Mouse (Mus musculus) liver, adult 2 months (tissue): ENCODE results near the gene Ppih. TPM values are rescaled to one million over a fixed set of nuclear protein-coding genes. Genes with fewer than 3 reads are reported as not detected.

Experiments used
- DNase-seq: peaks from one replicate; pipeline ENCODE4 v3.0.0-alpha.2; 2011; ENCODE audit warnings: low read depth, low spot score; ENCODE audit errors: extremely low read depth
- H3K27ac ChIP-seq: fragments of 200-500 bp; replicated peaks from 2 replicates; pipeline ENCODE4 v1.5.1; 2012; ENCODE audit warnings: low read depth, mild to moderate bottlenecking, control low read depth, inconsistent platforms, low read length; ENCODE audit not compliant: insufficient read depth
- H3K27me3 ChIP-seq: fragments of 200-500 bp; 2 replicates; pipeline ENCODE4 v1.6.1; 2012; ENCODE audit warnings: mild to moderate bottlenecking, moderate library complexity, low read length, inconsistent platforms; ENCODE audit not compliant: control insufficient read depth, insufficient read depth
- H3K36me3 ChIP-seq: fragments of 200-500 bp; 2 replicates; pipeline ENCODE4 v1.6.1; 2012; ENCODE audit warnings: low read length, inconsistent platforms; ENCODE audit not compliant: control insufficient read depth, insufficient read depth
- H3K4me1 ChIP-seq: fragments of 200-500 bp; 2 replicates; pipeline ENCODE4 v1.6.1; 2011; ENCODE audit warnings: low read length; ENCODE audit not compliant: control insufficient read depth, insufficient read depth
- H3K4me3 ChIP-seq: fragments of 200-500 bp; 2 replicates; pipeline ENCODE4 v1.5.1; 2011; ENCODE audit warnings: low read depth, mild to moderate bottlenecking, control low read depth, low read length, moderate library complexity; ENCODE audit not compliant: insufficient read depth
- H3K79me2 ChIP-seq: fragments of 200-500 bp; 2 replicates; pipeline ENCODE4 v1.6.1; 2012; ENCODE audit warnings: inconsistent platforms, mild to moderate bottlenecking, low read length, moderate library complexity; ENCODE audit not compliant: control insufficient read depth, insufficient read depth
- H3K9ac ChIP-seq: fragments of 200-500 bp; 2 replicates; pipeline ENCODE4 v1.6.1; 2012; ENCODE audit warnings: low read depth, mild to moderate bottlenecking, control low read depth, inconsistent platforms, low read length
- CTCF ChIP-seq: fragments of 200-500 bp; IDR thresholded peaks from 2 replicates; pipeline ENCODE4 v1.5.1; 2011; ENCODE audit warnings: low read depth, low read length, control low read depth
- POLR2A ChIP-seq: fragments of 200-500 bp; IDR thresholded peaks from 2 replicates; pipeline ENCODE4 v1.6.1; 2011; ENCODE audit warnings: low read length, control low read depth; ENCODE audit not compliant: insufficient read depth; ENCODE audit errors: extremely low read depth
- WGBS: fragments of 180-500 bp; shearing (Covaris S2); methylation state at CpG from one replicate; pipeline ENCODE4 v1.1.7; 2018; 5-methylcytosine and 5-hydroxymethylcytosine counted together
- polyA plus RNA-seq: library from polyadenylated mRNA; depleted of rRNA; stranded (reverse); fragments of >200 nt; gene quantifications from 2 replicates; pipeline ENCODE4 v1.2.3, GENCODE M21; 2012; rRNA removed
- total RNA-seq: library from RNA; depleted of rRNA; stranded (reverse); fragments of >200 nt; gene quantifications from 2 replicates; pipeline ENCODE4 v1.2.3, GENCODE M21; 2014; rRNA removed

Ppih gene
- total and polyA plus RNA-seq, 2 experiments = 4.1 to 15.4 TPM

DNA sequence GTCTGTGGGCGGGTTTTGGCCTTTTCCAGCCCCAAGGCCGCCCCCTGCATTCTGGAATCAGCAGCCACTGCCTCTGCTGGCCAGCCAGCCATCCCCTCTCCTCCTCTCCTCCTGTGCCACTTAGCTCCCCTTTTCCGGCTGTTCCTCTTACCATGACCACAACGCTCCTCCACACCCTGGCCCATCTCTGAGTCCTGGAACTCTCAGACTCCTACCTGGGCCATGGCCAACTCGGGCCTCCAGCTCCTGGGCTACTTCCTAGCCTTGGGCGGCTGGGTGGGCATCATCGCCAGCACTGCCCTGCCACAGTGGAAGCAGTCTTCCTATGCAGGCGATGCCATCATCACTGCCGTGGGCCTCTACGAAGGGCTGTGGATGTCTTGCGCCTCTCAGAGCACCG is 65.0 kb downstream of the Ppih start, which contains the start of gene Cldn19:
Gene Cldn19, plus strand, starts transcription at position 64 of the 400 bp plus-strand sequence.
- no peaks in the 10 kb centered on the region for H3K27me3 ChIP-seq
- peaks cover 3% of the 10 kb centered on the region; the same call in 1 of the 2 replicates for H3K4me1 ChIP-seq
- H3K27ac ChIP-seq = no peak within 1 kb of the TSS
- 92% methylated on average over 12 of the region's 12 CpGs for WGBS
- no peaks in the 10 kb centered on the region for H3K36me3 ChIP-seq
- H3K4me3 ChIP-seq = no peak within 1 kb of the TSS
- no peaks in the 10 kb centered on the region for H3K79me2 ChIP-seq
- no peak for DNase-seq
- no peak for TF ChIP-seq POLR2A
- no peak for TF ChIP-seq CTCF
- no peak within 1 kb of the TSS for H3K9ac ChIP-seq

- TF ChIP-seq POLR2A (no peak), CTCF (no peak)
- Histone ChIP-seq H3K79me2 (no peaks in the 10 kb centered on the region), H3K27me3 (no peaks in the 10 kb centered on the region), H3K27ac (no peak overlapping the region), H3K36me3 (no peaks in the 10 kb centered on the region), H3K4me1 (peaks cover 2% of the 10 kb centered on the region; the same call in 1 of the 2 replicates), H3K9ac (no peak overlapping the region), H3K4me3 (no peak overlapping the region)
- 86% methylated on average over 9 of the region's 9 CpGs for WGBS
- DNase-seq = no peak
These were observed 66.2 kb downstream of the Ppih start for GRCm38 (mm10) chr4:119254012-119254618.

GRCm38 (mm10) chr4:119252025-119252808 is 68.1 kb downstream of the Ppih start:
- Histone ChIP-seq H3K4me1 (no peaks in the 10 kb centered on the region), H3K79me2 (no peaks in the 10 kb centered on the region), H3K27me3 (no peaks in the 10 kb centered on the region), H3K36me3 (peaks cover 4% of the 10 kb centered on the region; the same call in 1 of the 2 replicates), H3K4me3 (no peak overlapping the region), H3K27ac (no peak overlapping the region), H3K9ac (no peak overlapping the region)
- DNase-seq = no peak
- WGBS = 60% methylated on average over 7 of the region's 7 CpGs
- TF ChIP-seq CTCF = no peak

Other genes starting within 250 kb of the Ppih start
- 6.9 and 7.3 TPM in 2 replicates for gene Slc2a1, start 211.8 kb downstream of the Ppih start, total RNA-seq
- gene Slc2a1, start 211.8 kb downstream of the Ppih start, polyA plus RNA-seq = 11.1 and 17.7 TPM in 2 replicates
- 3.7 and 4.5 TPM in 2 replicates for gene Zfp691, start 146.4 kb downstream of the Ppih start, total RNA-seq
- 9.7 and 13.0 TPM in 2 replicates for gene Zfp691, start 146.4 kb downstream of the Ppih start, polyA plus RNA-seq
- 0.09 TPM in 1 of 2 replicates, not detected in the other for gene Ermap, start 130.5 kb downstream of the Ppih start, total RNA-seq
- gene Ermap, start 130.5 kb downstream of the Ppih start, polyA plus RNA-seq = 0.02 TPM in 1 of 2 replicates, not detected in the other
- 9.1 and 10.0 TPM in 2 replicates for gene Svbp, start 125.2 kb downstream of the Ppih start, total RNA-seq
- gene Svbp, start 125.2 kb downstream of the Ppih start, polyA plus RNA-seq = 11.9 and 14.8 TPM in 2 replicates
- gene Tmem269, start 102.3 kb downstream of the Ppih start, total RNA-seq = 0.09 TPM in 1 of 2 replicates, not detected in the other
- gene Tmem269, start 102.3 kb downstream of the Ppih start, polyA plus RNA-seq = 0.06 TPM in 1 of 2 replicates, not detected in the other
- 23.6 and 25.2 TPM in 2 replicates for gene AU022252, start 87.8 kb downstream of the Ppih start, total RNA-seq
- gene AU022252, start 87.8 kb downstream of the Ppih start, polyA plus RNA-seq = 16.6 and 23.3 TPM in 2 replicates
- gene P3h1, start 87.6 kb downstream of the Ppih start, total RNA-seq = 6.7 and 8.8 TPM in 2 replicates
- gene P3h1, start 87.6 kb downstream of the Ppih start, polyA plus RNA-seq = 14.5 and 20.3 TPM in 2 replicates
- not detected in 2 replicates for gene Cldn19, start 65.1 kb downstream of the Ppih start, total RNA-seq
- gene Cldn19, start 65.1 kb downstream of the Ppih start, polyA plus RNA-seq = not detected in 2 replicates
- gene Ybx1, start 25.9 kb downstream of the Ppih start, total RNA-seq = 177 and 189 TPM in 2 replicates
- 64.3 and 70.8 TPM in 2 replicates for gene Ybx1, start 25.9 kb downstream of the Ppih start, polyA plus RNA-seq
- gene Ccdc30, start 95.0 kb upstream of the Ppih start, total RNA-seq = 5.4 and 5.9 TPM in 2 replicates
- gene Ccdc30, start 95.0 kb upstream of the Ppih start, polyA plus RNA-seq = 1.8 and 3.0 TPM in 2 replicates
- gene Ppcs, start 101.9 kb upstream of the Ppih start, total RNA-seq = 17.8 and 19.9 TPM in 2 replicates
- gene Ppcs, start 101.9 kb upstream of the Ppih start, polyA plus RNA-seq = 26.4 and 26.8 TPM in 2 replicates
- 0.20 and 0.28 TPM in 2 replicates for gene Zmynd12, start 102.3 kb upstream of the Ppih start, total RNA-seq
- 0.10 and 0.15 TPM in 2 replicates for gene Zmynd12, start 102.3 kb upstream of the Ppih start, polyA plus RNA-seq
- not detected in 2 replicates for gene Rimkla, start 172.1 kb upstream of the Ppih start, total RNA-seq
- gene Rimkla, start 172.1 kb upstream of the Ppih start, polyA plus RNA-seq = not detected in 2 replicates
- gene Foxj3, start 216.5 kb upstream of the Ppih start, total RNA-seq = 6.2 and 7.7 TPM in 2 replicates
- gene Foxj3, start 216.5 kb upstream of the Ppih start, polyA plus RNA-seq = 5.0 and 6.7 TPM in 2 replicates
- 7.9 and 12.1 TPM in 2 replicates for gene Frg2f1, start 219.0 kb upstream of the Ppih start, total RNA-seq
- gene Frg2f1, start 219.0 kb upstream of the Ppih start, polyA plus RNA-seq = 9.6 and 9.7 TPM in 2 replicates